Mouse (Mus musculus) intestine, embryonic 16.5 days (tissue): ENCODE measurements around the gene Capn3. TPM values are rescaled to one million over a fixed set of nuclear protein-coding genes. Genes with fewer than 3 reads are reported as not detected.

Experiments
- ATAC-seq: fragments of 200-750 bp; cut with Nextera tagmentation; 2 replicates; pipeline ENCODE4 v1.8.0; 2017; ENCODE audit warnings: moderate TSS enrichment, moderate library complexity
- H3K27ac ChIP-seq: fragments of 300-500 bp; sonication (generic); 2 replicates; pipeline ENCODE4 v1.5.1; 2014; ENCODE audit warnings: mild to moderate bottlenecking, low read length
- H3K27me3 ChIP-seq: fragments of 300-500 bp; sonication (generic); replicated peaks from 2 replicates; pipeline ENCODE4 v1.6.1; 2014; ENCODE audit warnings: low read length, control low read depth, mixed read lengths; ENCODE audit not compliant: control insufficient read depth, insufficient read depth
- H3K36me3 ChIP-seq: fragments of 300-500 bp; sonication (generic); 2 replicates; pipeline ENCODE4 v1.6.1; 2014; ENCODE audit warnings: low read length, control low read depth; ENCODE audit not compliant: control insufficient read depth, insufficient read depth
- H3K4me1 ChIP-seq: fragments of 300-500 bp; sonication (generic); 2 replicates; pipeline ENCODE4 v1.6.1; 2014; ENCODE audit warnings: low read length, control low read depth, mixed read lengths; ENCODE audit not compliant: control insufficient read depth, insufficient read depth
- H3K4me2 ChIP-seq: fragments of 300-500 bp; sonication (generic); 2 replicates; pipeline ENCODE4 v1.6.1; 2014; ENCODE audit warnings: low read depth, low read length, control low read depth
- H3K4me3 ChIP-seq: fragments of 300-500 bp; sonication (generic); 2 replicates; pipeline ENCODE4 v1.5.1; 2014; ENCODE audit warnings: mild to moderate bottlenecking, low read length
- H3K9ac ChIP-seq: fragments of 300-500 bp; sonication (generic); 2 replicates; pipeline ENCODE4 v1.6.1; 2014; ENCODE audit warnings: low read depth, low read length
- H3K9me3 ChIP-seq: fragments of 300-500 bp; sonication (generic); 2 replicates; pipeline ENCODE4 v1.6.1; 2016; ENCODE audit warnings: low read length, control low read depth; ENCODE audit not compliant: control insufficient read depth
- WGBS: fragments of 180-500 bp; shearing (Covaris S2); extraction: QIAGEN DNeasy Blood & Tissue Kit; methylation state at CpG from one replicate; pipeline ENCODE4 v1.1.7; 2014; 5-methylcytosine and 5-hydroxymethylcytosine counted together
- polyA plus RNA-seq: library from polyadenylated mRNA; unstranded; fragments of >200 nt; fragmentation: Nextera tagmentation; extraction: Ambion mirVana; gene quantifications from 2 replicates; pipeline ENCODE4 v1.2.1, GENCODE M21; 2015

Capn3 gene
- polyA plus RNA-seq, 1 experiment from 2014 or later = 0.77 TPM

GRCm38 (mm10) chr2:120531223-120531622 lies 75.4 kb downstream of the Capn3 start:
- Histone ChIP-seq H3K4me3 (no peak overlapping the region), H3K36me3 (peaks cover 15% of the 10 kb centered on the region), H3K4me2 (no peak overlapping the region), H3K27ac (no peak overlapping the region), H3K4me1 (no peaks in the 10 kb centered on the region), H3K9ac (no peak overlapping the region), H3K9me3 (no peaks in the 10 kb centered on the region), H3K27me3 (no peaks in the 10 kb centered on the region)
- ATAC-seq = no peak
- WGBS = 92% methylated on average over 4 of the region's 4 CpGs

GRCm38 (mm10) chr2:120539333-120539732 lies 83.5 kb downstream of the Capn3 start:
- Histone ChIP-seq H3K27ac (peak overlapping the region; percentile 17; the same call in 1 of the 2 replicates), H3K36me3 (0 out of 2 replicates have a peak, but pooled peaks cover 3% of the 10 kb centered on the region), H3K4me2 (no peak overlapping the region), H3K4me1 (no peaks in the 10 kb centered on the region), H3K9me3 (no peaks in the 10 kb centered on the region), H3K27me3 (no peaks in the 10 kb centered on the region), H3K4me3 (no peak overlapping the region), H3K9ac (no peak overlapping the region)
- peak; percentile 53; the same call in 1 of the 2 replicates for ATAC-seq
- WGBS = 57% methylated on average over 3 of the region's 3 CpGs

GRCm38 (mm10) chr2:120539778-120540208 lies 84.0 kb downstream of the Capn3 start:
- Histone ChIP-seq H3K4me3 (no peak overlapping the region), H3K36me3 (0 out of 2 replicates have a peak, but pooled peaks cover 3% of the 10 kb centered on the region), H3K4me1 (no peaks in the 10 kb centered on the region), H3K27me3 (no peaks in the 10 kb centered on the region), H3K27ac (peak overlapping the region; percentile 38; the same call in 1 of the 2 replicates), H3K4me2 (no peak overlapping the region), H3K9ac (no peak overlapping the region), H3K9me3 (no peaks in the 10 kb centered on the region)
- WGBS = 25% methylated on average over 1 of the region's 1 CpGs
- ATAC-seq = peak; percentile 93

DNA sequence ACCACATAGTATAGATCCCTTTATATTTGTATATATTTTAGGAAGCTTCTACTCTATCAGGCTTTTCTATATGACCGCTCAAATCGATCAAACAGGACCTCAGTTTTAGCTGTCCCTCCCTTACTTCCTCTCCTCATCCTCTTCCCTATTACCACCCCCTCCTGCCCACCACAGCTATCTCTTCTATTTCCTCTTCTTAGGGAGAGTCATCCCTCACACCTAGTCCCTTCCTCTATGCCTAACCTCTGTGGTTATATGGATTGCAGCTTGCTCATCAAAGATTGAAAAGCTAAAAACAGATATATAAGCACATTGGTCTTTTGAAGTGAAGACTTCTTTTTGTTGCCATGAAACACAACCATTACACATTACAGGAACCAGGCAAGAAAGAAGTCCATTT lies 88.9 kb downstream of the Capn3 start:
- Histone ChIP-seq H3K27me3 (no peaks in the 10 kb centered on the region), H3K4me2 (no peak overlapping the region), H3K9me3 (no peaks in the 10 kb centered on the region), H3K4me3 (no peak overlapping the region), H3K27ac (no peak overlapping the region), H3K4me1 (no peaks in the 10 kb centered on the region), H3K36me3 (no peaks in the 10 kb centered on the region), H3K9ac (no peak overlapping the region)
- no peak for ATAC-seq
- WGBS = 95% methylated on average over 2 of the region's 2 CpGs

Other genes with a start within 250 kb of the Capn3 start
- gene Pla2g4e, start 210.7 kb upstream of the Capn3 start, polyA plus RNA-seq = 0.02 TPM in 2 replicates
- 0.06 TPM in 1 of 2 replicates, not detected in the other for gene Pla2g4d, start 166.8 kb upstream of the Capn3 start, polyA plus RNA-seq
- 0.64 and 0.70 TPM in 2 replicates for gene Pla2g4f, start 141.9 kb upstream of the Capn3 start, polyA plus RNA-seq
- 18.1 and 20.9 TPM in 2 replicates for gene Vps39, start 102.9 kb upstream of the Capn3 start, polyA plus RNA-seq
- 8.8 and 10.3 TPM in 2 replicates for gene Ganc, start 52.1 kb upstream of the Capn3 start, polyA plus RNA-seq
- 7.3 and 8.6 TPM in 2 replicates for gene Tmem87a, start 51.9 kb upstream of the Capn3 start, polyA plus RNA-seq
- gene Zfp106, start 107.8 kb downstream of the Capn3 start, polyA plus RNA-seq = 36.2 and 37.0 TPM in 2 replicates
- 54.6 and 55.8 TPM in 2 replicates for gene Snap23, start 111.7 kb downstream of the Capn3 start, polyA plus RNA-seq
- gene Haus2, start 153.4 kb downstream of the Capn3 start, polyA plus RNA-seq = 16.9 and 20.6 TPM in 2 replicates
- gene Lrrc57, start 153.5 kb downstream of the Capn3 start, polyA plus RNA-seq = 19.5 and 22.4 TPM in 2 replicates
- gene Stard9, start 173.1 kb downstream of the Capn3 start, polyA plus RNA-seq = 2.5 and 3.3 TPM in 2 replicates